Mouse (Mus musculus) intestine, postnatal 0 days (tissue): ENCODE data around the gene Gabrb1. TPM values are rescaled to one million over a fixed set of nuclear protein-coding genes. Genes with fewer than 3 reads are reported as not detected.
"Not testable (repeated sequence)": the region's sequence is repeated elsewhere in the genome, so short reads cannot be mapped to it uniquely, and the experiment has no call there.

ENCODE experiments used
- ATAC-seq: fragments of 200-750 bp; cut with Nextera tagmentation; 2 replicates; pipeline ENCODE4 v1.8.0; 2017; ENCODE audit warnings: mild to moderate bottlenecking, moderate TSS enrichment, moderate library complexity
- H3K27ac ChIP-seq: fragments of 300-500 bp; sonication (generic); 2 replicates; pipeline ENCODE4 v1.5.1; 2014; ENCODE audit warnings: mild to moderate bottlenecking, low read depth, low read length, moderate library complexity
- H3K27me3 ChIP-seq: fragments of 300-500 bp; sonication (generic); replicated peaks from 2 replicates; pipeline ENCODE4 v1.6.1; 2014; ENCODE audit warnings: low read length, mixed read lengths; ENCODE audit not compliant: control insufficient read depth, insufficient read depth
- H3K36me3 ChIP-seq: fragments of 300-500 bp; sonication (generic); 2 replicates; pipeline ENCODE4 v1.6.1; 2014; ENCODE audit warnings: mild to moderate bottlenecking, moderate library complexity; ENCODE audit not compliant: control insufficient read depth, insufficient read depth
- H3K4me1 ChIP-seq: fragments of 300-500 bp; sonication (generic); replicated peaks from 2 replicates; pipeline ENCODE4 v1.6.1; 2014; ENCODE audit warnings: antibody characterized with exemption, low read length, mixed read lengths; ENCODE audit not compliant: control insufficient read depth, insufficient read depth
- H3K4me2 ChIP-seq: fragments of 300-500 bp; sonication (generic); replicated peaks from 2 replicates; pipeline ENCODE4 v1.6.1; 2014; ENCODE audit warnings: low read depth, mild to moderate bottlenecking, moderate library complexity
- H3K4me3 ChIP-seq: fragments of 300-500 bp; sonication (generic); 2 replicates; pipeline ENCODE4 v1.5.1; 2014; ENCODE audit warnings: low read depth, low read length
- H3K9ac ChIP-seq: fragments of 300-500 bp; sonication (generic); 2 replicates; pipeline ENCODE4 v1.6.1; 2014; ENCODE audit warnings: mild to moderate bottlenecking, low read depth, low read length
- H3K9me3 ChIP-seq: fragments of 300-500 bp; sonication (generic); 2 replicates; pipeline ENCODE4 v1.6.1; 2016; ENCODE audit warnings: mixed run types; ENCODE audit not compliant: control insufficient read depth
- CTCF ChIP-seq: sonication (generic); IDR thresholded peaks from 2 replicates; pipeline ENCODE4 v1.5.1; 2016; ENCODE audit warnings: low read depth, mild to moderate bottlenecking, control low read depth, antibody characterized with exemption, moderate library complexity
- WGBS: fragments of 180-500 bp; shearing (Covaris S2); extraction: QIAGEN DNeasy Blood & Tissue Kit; methylation state at CpG from one replicate; pipeline ENCODE4 v1.1.7; 2014; 5-methylcytosine and 5-hydroxymethylcytosine counted together
- polyA plus RNA-seq: library from polyadenylated mRNA; unstranded; fragments of >200 nt; fragmentation: Nextera tagmentation; extraction: Ambion mirVana; gene quantifications from 2 replicates; pipeline ENCODE4 v1.2.1, GENCODE M21; 2015

Gabrb1 gene
- polyA plus RNA-seq, 1 experiment from 2014 or later, result 0.16 TPM

DNA sequence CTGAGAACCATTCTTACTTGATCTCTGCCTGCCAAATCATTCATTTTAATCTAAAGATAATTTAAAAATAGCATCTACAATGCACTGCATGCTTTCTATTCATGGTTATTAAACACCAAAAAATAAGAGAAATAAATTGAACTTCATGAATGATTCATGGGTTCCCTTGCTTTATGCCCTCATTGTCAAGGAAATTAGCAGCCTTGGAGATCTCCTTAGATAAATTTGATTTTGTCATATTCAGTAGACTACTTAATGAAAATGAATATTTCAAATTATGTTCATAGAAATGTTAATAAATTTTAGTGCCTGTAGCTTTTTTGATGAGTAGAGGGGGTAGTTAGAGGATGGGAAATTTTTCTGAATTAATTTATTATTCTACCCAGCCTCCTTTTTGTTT, 379.0 kb downstream of the Gabrb1 start:
- ATAC-seq, result no peak
- H3K9ac ChIP-seq, result no peak overlapping the region

DNA sequence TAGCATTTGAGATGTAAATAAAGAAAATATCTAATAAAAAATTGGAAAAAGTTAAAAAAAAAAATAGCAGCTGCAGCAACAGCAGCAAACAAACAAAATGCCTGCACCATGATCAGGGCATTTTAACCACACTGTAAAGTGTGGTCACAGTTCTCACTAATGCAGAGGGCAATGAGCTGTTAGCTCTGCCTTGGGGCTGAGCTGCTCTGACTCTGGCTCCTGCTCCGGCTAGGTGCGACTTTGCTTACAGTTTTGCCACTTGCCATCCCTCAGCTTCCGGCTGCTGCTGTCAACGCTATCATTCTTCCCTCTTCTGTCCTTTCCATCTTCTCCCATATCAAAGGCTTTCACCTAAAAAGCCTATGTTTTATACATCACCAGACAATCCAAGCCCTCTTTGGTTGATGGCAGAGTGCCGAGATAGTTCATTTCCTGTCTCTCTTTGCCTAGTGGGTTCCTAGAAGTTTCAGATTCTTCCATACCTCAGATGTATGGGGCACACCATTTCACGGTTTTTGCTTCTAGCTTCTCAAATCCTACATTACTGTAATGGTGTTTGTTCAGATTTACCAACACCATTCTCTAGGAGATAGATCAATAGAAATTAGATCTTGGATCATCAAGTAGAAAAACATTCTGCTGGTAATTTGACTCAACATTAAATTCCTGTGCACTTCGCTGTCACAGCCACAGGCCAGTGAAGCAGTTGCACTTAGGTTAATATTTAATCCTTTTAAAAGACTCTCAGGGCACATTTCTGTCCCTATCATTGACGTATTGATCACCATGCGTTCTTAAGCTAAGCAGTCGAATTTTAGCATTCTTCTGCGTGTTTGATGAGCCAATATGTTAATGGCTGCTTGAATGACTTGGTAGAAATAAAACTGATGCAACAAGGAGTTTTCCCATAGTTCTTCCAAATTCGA, 385.6 kb downstream of the Gabrb1 start:
- WGBS, result 44% methylated on average over 12 of the region's 12 CpGs
- no peak for ATAC-seq
- no peak for TF ChIP-seq CTCF
- Histone ChIP-seq H3K27ac (no peak overlapping the region), H3K9ac (no peak overlapping the region), H3K4me3 (no peak overlapping the region), H3K27me3 (no peaks in the 10 kb centered on the region), H3K4me1 (no peaks in the 10 kb centered on the region), H3K4me2 (no peak overlapping the region), H3K36me3 (no peaks in the 10 kb centered on the region), H3K9me3 (no peaks in the 10 kb centered on the region)

More for the DNA sequence above, 379.0 kb downstream of the Gabrb1 start:
- H3K4me3 ChIP-seq, result no peak overlapping the region
- no peak for TF ChIP-seq CTCF
- H3K4me2 ChIP-seq, result no peak overlapping the region
- H3K4me1 ChIP-seq, result no peaks in the 10 kb centered on the region
- no peak overlapping the region for H3K27ac ChIP-seq
- H3K36me3 ChIP-seq, result no peaks in the 10 kb centered on the region
- H3K9me3 ChIP-seq, result no peaks in the 10 kb centered on the region
- no peaks in the 10 kb centered on the region for H3K27me3 ChIP-seq

DNA sequence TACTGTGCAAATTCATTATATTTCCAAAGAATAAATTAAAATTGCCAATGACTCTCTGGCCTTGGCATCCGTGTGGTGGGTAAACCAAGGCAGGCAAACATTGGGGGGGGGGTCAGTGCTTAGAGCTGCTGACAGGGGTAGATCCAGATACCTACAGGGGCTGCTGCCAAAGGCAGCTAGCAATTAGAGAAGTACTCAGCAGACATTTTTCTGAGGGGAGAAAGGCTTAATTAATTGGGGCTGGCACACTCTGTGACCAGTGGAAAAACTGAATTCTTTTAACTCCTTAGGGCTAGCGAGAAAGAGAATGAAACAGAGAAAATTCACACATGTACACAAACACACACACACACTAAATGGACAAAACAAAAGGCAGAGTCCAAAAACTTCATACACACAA, 388.3 kb downstream of the Gabrb1 start:
- no peak for TF ChIP-seq CTCF
- H3K36me3 ChIP-seq, result no peaks in the 10 kb centered on the region
- no peak for ATAC-seq
- H3K4me2 ChIP-seq, result no peak overlapping the region
- H3K27me3 ChIP-seq, result no peaks in the 10 kb centered on the region
- no peak overlapping the region for H3K4me3 ChIP-seq
- H3K9me3 ChIP-seq, result no peaks in the 10 kb centered on the region
- 76% methylated on average over 2 of the region's 2 CpGs for WGBS
- H3K27ac ChIP-seq, result no peak overlapping the region
- no peak overlapping the region for H3K9ac ChIP-seq
- H3K4me1 ChIP-seq, result no peaks in the 10 kb centered on the region

DNA sequence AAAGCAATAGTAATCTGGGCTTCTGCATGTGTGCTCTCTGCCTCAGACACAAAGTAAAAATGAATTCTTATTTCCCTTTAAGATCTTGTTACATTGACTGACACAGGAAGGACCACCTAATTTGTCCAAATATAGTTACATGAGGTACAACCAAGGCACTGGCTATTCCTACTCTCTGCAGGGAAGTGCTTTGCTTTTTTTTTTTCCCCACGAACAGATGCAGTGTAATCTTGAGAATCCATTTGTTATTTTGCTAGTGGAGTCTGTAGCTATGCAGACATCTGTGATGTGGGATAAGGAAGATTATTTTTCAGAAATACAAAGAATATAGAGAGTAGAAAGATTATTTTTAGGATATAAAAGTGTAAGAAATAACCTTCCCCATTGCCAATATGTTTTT, 406.2 kb downstream of the Gabrb1 start:
- no peak for ATAC-seq
- Histone ChIP-seq H3K36me3 (no peaks in the 10 kb centered on the region), H3K9me3 (no peaks in the 10 kb centered on the region), H3K4me2 (no peak overlapping the region), H3K27ac (no peak overlapping the region), H3K4me1 (no peaks in the 10 kb centered on the region), H3K27me3 (no peaks in the 10 kb centered on the region), H3K9ac (no peak overlapping the region), H3K4me3 (no peak overlapping the region)
- TF ChIP-seq CTCF, result no peak
- 55% methylated on average over 1 of the region's 1 CpGs for WGBS

DNA sequence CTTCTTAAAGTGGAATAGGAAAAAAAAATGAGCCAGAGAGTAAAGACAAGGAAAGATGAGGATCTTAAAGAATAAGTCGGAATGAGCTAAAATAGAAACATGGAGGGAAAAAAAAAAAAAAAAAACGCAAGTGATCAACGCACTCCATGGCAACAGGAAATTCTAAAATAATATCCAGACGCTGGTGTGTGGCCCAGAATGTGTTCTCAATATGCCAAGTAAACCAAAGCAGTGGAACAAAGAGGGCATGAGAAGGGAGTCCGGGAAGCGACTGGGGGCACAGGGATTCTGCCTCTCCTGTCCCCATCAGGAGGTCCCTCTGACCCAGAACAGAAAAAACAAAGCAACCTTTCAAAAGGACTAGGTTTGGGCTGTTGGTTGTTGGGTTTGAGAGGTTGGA, 410.9 kb downstream of the Gabrb1 start:
- no peak for TF ChIP-seq CTCF
- Histone ChIP-seq H3K36me3 (no peaks in the 10 kb centered on the region), H3K4me3 (no peak overlapping the region), H3K27me3 (no peaks in the 10 kb centered on the region), H3K4me2 (no peak overlapping the region), H3K9me3 (no peaks in the 10 kb centered on the region), H3K9ac (no peak overlapping the region), H3K4me1 (no peaks in the 10 kb centered on the region), H3K27ac (no peak overlapping the region)
- no peak for ATAC-seq
- 68% methylated on average over 6 of the region's 6 CpGs for WGBS

DNA sequence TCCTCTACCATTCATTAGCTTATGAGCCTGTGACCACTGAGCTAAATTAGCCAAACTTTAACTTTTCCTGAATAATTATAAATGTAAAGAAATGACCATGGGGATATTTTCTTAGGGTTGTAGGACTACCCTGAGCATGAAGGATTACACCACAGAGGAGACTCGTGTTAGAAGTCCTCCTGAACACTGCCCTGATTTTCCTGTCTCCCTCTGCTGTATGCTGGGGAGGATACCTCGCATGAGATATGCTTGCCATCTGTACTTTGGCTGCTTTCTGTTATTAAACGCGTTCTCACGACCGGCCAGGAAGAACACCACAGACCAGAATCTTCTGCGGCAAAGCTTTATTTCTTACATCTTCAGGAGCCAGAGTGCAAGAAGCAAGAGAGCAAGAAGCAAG, 411.5 kb downstream of the Gabrb1 start:
- WGBS, result 90% methylated on average over 7 of the region's 7 CpGs
- not testable (repeated sequence) for H3K9me3 ChIP-seq, ATAC-seq, H3K36me3 ChIP-seq, H3K4me3 ChIP-seq, H3K4me2 ChIP-seq, H3K27ac ChIP-seq, H3K9ac ChIP-seq, H3K27me3 ChIP-seq, H3K4me1 ChIP-seq
